Mouse (Mus musculus): ENCODE results near the gene Nudt2. TPM values are rescaled to one million over a fixed set of nuclear protein-coding genes. Genes with fewer than 3 reads are reported as not detected.

Gene Nudt2
- total RNA-seq, 2 experiments from 2014 or later = 26.3 to 26.5 TPM

DNA sequence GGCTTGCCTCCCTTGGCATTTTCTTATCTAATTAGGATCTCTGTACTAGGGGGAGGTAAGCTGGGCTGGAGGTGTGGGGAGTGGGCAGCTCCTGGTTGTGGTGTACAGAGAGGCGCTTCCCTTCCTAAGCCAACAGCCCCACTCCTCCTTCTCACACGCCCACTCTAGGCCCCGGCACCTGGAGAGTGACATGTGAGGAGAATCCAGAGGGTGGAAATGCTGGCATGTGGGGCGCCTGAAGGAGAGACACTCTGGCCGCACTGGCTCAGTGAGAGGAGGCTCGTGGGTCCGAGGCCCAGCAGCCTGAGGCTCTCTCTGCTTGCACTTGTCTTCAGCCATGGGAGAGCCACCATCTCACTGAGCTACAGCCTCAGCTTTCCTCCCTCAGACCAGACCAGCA lies 53.4 kb downstream of the Nudt2 start:
- no peak for DNase-seq (ENCODE audit: low spot score in 2 of 2)

DNA sequence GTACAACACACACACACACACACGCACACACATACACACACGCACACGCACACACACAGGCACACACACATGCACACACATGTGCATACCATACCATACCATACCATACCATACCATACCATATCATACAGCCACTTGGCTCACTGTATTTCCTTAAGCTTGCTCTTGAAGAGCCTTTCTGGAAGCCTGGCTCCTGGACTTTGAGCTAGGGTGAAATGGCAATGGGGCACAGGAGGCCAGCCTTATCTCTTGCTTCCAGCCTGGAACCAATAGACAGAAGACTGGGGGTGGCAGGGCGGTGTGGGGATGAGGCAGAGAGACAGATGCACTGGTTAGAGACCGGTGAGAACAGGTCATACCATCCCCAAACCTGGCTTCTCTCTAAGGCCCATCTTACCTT lies 54.2 kb downstream of the Nudt2 start:
- DNase-seq (ENCODE audit: low spot score in 2 of 2) = no peak

DNA sequence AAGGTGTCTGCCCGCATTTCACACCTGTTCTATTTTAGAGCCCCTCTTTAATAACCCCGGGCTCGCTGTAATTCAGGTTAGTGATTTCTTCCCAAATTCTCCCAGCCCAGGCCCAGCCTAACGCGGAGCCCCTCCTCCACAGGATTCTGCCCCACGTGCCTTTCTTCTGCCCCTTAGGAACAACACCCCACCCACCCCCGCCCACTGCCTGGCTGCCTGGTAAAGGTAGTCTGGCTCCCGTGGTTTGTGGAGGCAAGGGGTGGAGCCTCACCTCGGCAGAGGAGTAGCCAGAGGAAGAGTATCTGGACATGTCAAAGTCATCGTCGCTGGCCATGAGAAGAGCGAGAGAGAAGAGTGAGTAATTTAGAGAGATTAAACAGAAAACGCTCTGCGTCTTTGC lies 55.7 kb downstream of the Nudt2 start:
- no peak for DNase-seq (ENCODE audit: low spot score in 2 of 2)

DNA sequence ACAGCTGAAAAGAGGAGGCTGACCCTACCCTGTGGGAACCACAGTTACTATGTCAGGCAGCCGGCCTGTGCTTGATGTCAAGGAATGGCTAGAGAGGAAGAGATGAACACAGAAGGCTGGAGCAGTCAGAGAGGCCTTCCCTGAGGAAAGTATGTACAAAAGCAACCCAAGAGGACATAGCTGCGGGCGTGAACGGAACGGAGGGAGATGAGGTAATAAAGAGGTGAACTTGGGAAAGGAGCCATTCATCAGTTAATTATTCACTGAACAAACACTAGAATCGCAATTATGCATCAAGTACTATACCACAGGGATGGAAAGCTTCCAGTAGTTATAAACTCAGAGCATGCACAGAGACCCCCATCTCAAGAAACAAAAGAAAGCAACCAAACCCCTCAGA lies 57.2 kb downstream of the Nudt2 start:
- no peak for DNase-seq (ENCODE audit: low spot score in 2 of 2)

DNA sequence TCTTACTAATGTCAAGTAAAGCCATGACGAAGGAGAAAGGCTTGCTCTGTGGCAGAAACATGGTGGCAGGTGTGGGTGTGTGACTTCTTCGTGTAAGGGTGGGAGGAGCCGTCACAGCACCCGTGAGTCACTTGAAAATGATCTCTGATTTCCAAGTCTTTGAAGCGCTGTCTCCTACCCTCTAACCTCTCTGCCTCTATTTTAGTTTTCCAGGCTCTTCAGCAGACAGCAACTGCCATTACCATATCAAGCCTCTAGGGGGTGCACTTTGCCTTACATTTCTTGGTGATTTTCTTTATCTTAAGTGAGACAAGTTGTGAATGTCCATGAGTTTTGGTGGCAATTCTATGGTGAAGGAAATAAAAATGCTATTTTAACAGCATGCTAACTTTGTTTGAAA lies 57.8 kb downstream of the Nudt2 start:
- DNase-seq (ENCODE audit: low spot score in 2 of 2) = peak in 1 of 2 experiments; percentile 65

DNA sequence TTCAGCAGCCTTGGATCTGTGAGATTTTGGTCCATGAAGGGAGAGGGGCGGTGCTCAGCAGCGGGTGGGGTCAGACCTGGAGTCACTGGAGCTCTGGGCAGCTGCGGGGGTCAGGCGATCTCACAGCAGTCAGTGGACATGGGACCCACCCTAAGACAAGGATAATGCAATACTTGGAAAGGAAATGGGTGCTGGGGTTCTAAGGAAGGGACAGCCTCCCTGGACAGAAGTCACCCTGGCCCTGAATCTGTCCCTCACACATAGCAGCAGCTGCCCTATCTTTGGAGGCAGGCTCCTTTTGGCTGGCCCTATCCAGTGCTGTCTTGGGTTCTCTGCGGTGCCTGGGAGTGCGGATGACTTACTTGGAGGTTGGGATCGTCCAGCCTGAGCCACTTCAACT lies 58.9 kb downstream of the Nudt2 start:
- DNase-seq (ENCODE audit: low spot score in 2 of 2) = no peak

DNA sequence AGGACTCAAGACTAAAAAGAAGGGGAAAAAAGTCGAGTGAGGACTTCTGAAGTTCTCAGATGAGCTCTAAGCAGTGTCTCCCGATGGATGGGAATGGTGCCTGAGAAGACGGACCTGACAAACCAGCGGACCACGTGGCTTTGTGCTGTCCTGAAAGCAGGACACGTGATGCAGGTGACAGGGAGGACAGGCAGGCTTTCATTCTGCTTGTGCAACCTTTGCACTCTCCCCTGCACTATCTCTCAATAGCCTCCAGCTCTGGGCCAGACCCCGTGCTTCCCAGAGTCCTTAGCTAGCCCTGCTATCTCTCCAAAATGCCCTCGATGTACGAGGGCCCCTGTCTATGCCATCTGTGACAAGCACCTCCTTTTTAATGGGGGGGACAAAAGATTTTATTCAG lies 59.9 kb downstream of the Nudt2 start:
- no peak for DNase-seq (ENCODE audit: low spot score in 2 of 2)

DNA sequence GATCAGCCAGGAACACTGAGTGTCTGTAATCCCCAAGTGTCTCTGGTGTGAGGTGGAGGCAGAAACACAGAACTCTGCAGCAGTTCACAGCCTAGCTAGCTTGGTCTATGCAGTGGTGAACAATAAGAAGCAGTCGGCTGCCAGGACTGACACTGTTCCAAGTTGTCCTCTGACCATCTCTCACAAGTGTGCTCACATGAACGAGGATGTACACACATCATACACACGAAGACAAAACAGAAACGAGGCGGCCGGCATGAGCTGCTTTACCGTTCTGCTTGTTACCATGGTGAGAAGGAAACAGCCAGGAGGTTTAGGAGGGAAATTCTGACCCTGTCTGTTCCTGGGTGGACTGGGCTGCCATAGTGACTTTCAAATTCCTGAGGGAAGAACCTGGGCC lies 61.6 kb downstream of the Nudt2 start:
- no peak for DNase-seq (ENCODE audit: low spot score in 2 of 2)

DNA sequence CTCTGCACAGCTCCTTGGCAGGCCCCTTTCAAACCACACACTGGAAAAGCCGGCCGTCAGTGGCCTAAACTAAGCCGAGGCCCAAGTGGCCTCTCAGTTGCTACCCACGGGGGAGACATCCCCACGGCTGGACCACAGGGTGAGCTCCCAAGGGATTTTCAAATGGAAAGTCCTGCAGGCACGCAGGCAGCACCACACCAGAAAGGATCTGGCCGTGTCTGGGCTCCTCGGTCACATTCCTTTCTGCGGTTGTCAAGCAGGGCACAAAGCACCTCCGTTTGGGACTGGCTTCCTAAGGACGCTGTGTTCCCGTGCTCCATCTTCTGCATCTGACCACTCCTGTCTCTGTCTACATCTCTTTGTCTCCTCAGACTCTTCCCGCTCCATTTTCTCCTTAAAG lies 62.1 kb downstream of the Nudt2 start:
- DNase-seq (ENCODE audit: low spot score in 2 of 2) = no peak

DNA sequence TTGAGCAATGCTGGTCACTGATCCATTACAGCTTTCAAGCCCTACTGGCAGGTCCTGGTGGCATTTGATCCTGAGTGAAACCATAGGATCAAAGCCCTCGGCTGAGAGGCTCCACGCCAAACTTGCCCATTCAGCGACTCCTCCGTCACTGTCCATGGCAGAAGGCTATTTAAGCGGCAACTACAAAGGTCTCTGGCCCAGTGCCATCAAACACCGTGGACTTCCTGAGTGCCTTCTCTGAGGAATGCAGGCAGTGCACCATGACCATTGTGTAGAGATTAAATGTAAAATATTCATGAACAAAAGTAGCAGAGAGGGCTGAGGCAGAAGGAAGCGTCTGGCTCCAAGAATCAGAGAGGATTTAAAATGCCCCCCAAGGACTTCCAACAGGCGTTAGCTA lies 63.0 kb downstream of the Nudt2 start:
- no peak for DNase-seq (ENCODE audit: low spot score in 2 of 2)

Other genes starting within 250 kb of the Nudt2 start
- 10 to 100 TPM; 40.7 to 50.6 TPM for gene Ubap2, start 190.0 kb upstream of the Nudt2 start, total RNA-seq (2021)
- 10 to 100 TPM; 51.0 to 54.5 TPM for gene Dcaf12, start 150.3 kb upstream of the Nudt2 start, total RNA-seq (2021)
- gene Ubap1, start 116.2 kb upstream of the Nudt2 start, total RNA-seq (2021) = 10 to 100 TPM; 44.0 to 44.3 TPM
- gene Kif24, start 264 bp upstream of the Nudt2 start, total RNA-seq (2021) = 1 to 10 TPM; 1.5 to 1.6 TPM
- 10 to 100 TPM; 44.3 to 45.1 TPM for gene AI464131, start 37.9 kb downstream of the Nudt2 start, total RNA-seq (2021)
- 10 to 100 TPM in 1 of 2 experiments, 1 to 10 TPM in 1; 4.0 to 10.3 TPM for gene 1110017D15Rik, start 52.2 kb downstream of the Nudt2 start, total RNA-seq (2021)
- gene Fam219a, start 104.4 kb downstream of the Nudt2 start, total RNA-seq (2021) = 100 to 1,000 TPM; 170 to 187 TPM
- 10 to 100 TPM in 1 of 2 experiments, 1 to 10 TPM in 1; 7.2 to 13.3 TPM for gene Dnaic1, start 104.6 kb downstream of the Nudt2 start, total RNA-seq (2021)
- 10 to 100 TPM; 61.0 to 69.8 TPM for gene Enho, start 175.2 kb downstream of the Nudt2 start, total RNA-seq (2021)
- gene Cntfr, start 231.9 kb downstream of the Nudt2 start, total RNA-seq (2021) = 10 to 100 TPM; 84.4 to 89.5 TPM
- 10 to 100 TPM; 26.8 to 29.2 TPM for gene Il11ra1, start 234.8 kb downstream of the Nudt2 start, total RNA-seq (2021)
- 10 to 100 TPM; 26.7 to 31.1 TPM for gene Rpp25l, start 248.4 kb downstream of the Nudt2 start, total RNA-seq (2021)